Mouse (Mus musculus) thymus, adult 2 months (tissue): ENCODE measurements around the gene Gm20503. TPM values are rescaled to one million over a fixed set of nuclear protein-coding genes. Genes with fewer than 3 reads are reported as not detected.
A peak's percentile ranks its signal among the peaks of the same experiment; 100 is the strongest.

Experiments used
- DNase-seq: peaks from one replicate; pipeline ENCODE4 v3.0.0; 2021
- H3K27ac ChIP-seq: fragments of 200-500 bp; 2 replicates; pipeline ENCODE4 v1.5.1; 2012; ENCODE audit warnings: low read length, control low read depth; ENCODE audit not compliant: control insufficient read depth, insufficient read depth
- H3K27me3 ChIP-seq: fragments of 200-500 bp; 2 replicates; pipeline ENCODE4 v1.6.1; 2012; ENCODE audit warnings: mild to moderate bottlenecking, low read length, moderate library complexity, mixed read lengths; ENCODE audit not compliant: control insufficient read depth, insufficient read depth
- H3K36me3 ChIP-seq: fragments of 200-500 bp; 2 replicates; pipeline ENCODE4 v1.6.1; 2012; ENCODE audit warnings: mild to moderate bottlenecking, low read length, moderate library complexity; ENCODE audit not compliant: control insufficient read depth, insufficient read depth
- H3K4me1 ChIP-seq: fragments of 200-500 bp; replicated peaks from 2 replicates; pipeline ENCODE4 v1.6.1; 2012; ENCODE audit warnings: low read length; ENCODE audit not compliant: control insufficient read depth, insufficient read depth
- H3K4me3 ChIP-seq: fragments of 200-500 bp; 2 replicates; pipeline ENCODE4 v1.5.1; 2012; ENCODE audit warnings: mild to moderate bottlenecking, low read length, control low read depth, moderate library complexity; ENCODE audit not compliant: control insufficient read depth, insufficient read depth
- CTCF ChIP-seq: fragments of 200-500 bp; IDR thresholded peaks from 2 replicates; pipeline ENCODE4 v1.5.1; 2012; ENCODE audit warnings: mild to moderate bottlenecking, control low read depth, low read length, moderate library complexity, borderline replicate concordance; ENCODE audit not compliant: control insufficient read depth, poor library complexity, insufficient read depth; ENCODE audit errors: extremely low read depth
- POLR2A ChIP-seq: fragments of 200-500 bp; IDR thresholded peaks from 2 replicates; pipeline ENCODE4 v1.6.1; 2012; ENCODE audit warnings: mild to moderate bottlenecking, low read length, control low read depth, moderate library complexity; ENCODE audit not compliant: control insufficient read depth, poor library complexity, insufficient read depth; ENCODE audit errors: extremely low read depth
- WGBS: fragments of 180-500 bp; shearing (Covaris S2); methylation state at CpG from one replicate; pipeline ENCODE4 v1.1.7; 2018; 5-methylcytosine and 5-hydroxymethylcytosine counted together
- polyA plus RNA-seq: library from polyadenylated mRNA; depleted of rRNA; stranded (reverse); fragments of >200 nt; gene quantifications from 2 replicates; pipeline ENCODE4 v1.2.3, GENCODE M21; 2012

Gm20503 gene
- polyA plus RNA-seq, 1 experiment: not detected

DNA sequence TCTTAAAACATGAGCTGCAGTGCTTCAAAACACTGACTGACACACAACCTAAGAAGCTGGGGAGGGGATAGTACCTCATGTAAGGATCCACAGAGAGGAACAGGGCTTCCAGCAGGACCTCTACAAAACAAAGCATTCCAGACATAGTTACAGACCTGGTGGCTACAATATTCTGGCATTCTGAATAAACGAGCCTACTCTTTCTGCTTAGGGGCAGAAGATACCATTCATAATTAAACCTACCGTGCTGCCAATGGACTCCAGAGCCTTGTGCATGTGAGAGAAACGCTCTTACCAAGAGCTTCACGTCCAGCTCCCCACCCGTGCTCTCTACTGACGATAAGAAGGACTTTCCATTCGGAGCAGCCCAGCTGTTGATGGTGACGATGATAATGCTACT, 20.2 kb upstream of the Gm20503 start:
- Histone ChIP-seq H3K4me1 (peaks cover 6% of the 10 kb centered on the region), H3K4me3 (no peak overlapping the region), H3K36me3 (no peaks in the 10 kb centered on the region), H3K27me3 (no peaks in the 10 kb centered on the region), H3K27ac (no peak overlapping the region)
- DNase-seq: no peak
- no peak for TF ChIP-seq CTCF
- 97% methylated on average over 8 of the region's 8 CpGs for WGBS

- DNase-seq: peak; percentile 84
- no peak for TF ChIP-seq CTCF
- no peak for TF ChIP-seq POLR2A
- H3K4me1 ChIP-seq: peaks cover 6% of the 10 kb centered on the region
- H3K4me3 ChIP-seq: no peak overlapping the region
- no peaks in the 10 kb centered on the region for H3K36me3 ChIP-seq
- no peak overlapping the region for H3K27ac ChIP-seq
- H3K27me3 ChIP-seq: no peaks in the 10 kb centered on the region
- WGBS: 15% methylated on average over 7 of the region's 7 CpGs
These were observed 17.8 kb upstream of the Gm20503 start for GRCm38 (mm10) chr4:58985157-58985648.

- TF ChIP-seq POLR2A (0 out of 2 replicates have a peak, but pooled peaks have one; percentile 28), CTCF (no peak)
- Histone ChIP-seq H3K27me3 (no peaks in the 10 kb centered on the region), H3K27ac (no peak within 1 kb of the TSS), H3K36me3 (no peaks in the 10 kb centered on the region), H3K4me3 (peak within 1 kb of the TSS; percentile 99), H3K4me1 (peaks cover 6% of the 10 kb centered on the region)
- peak; percentile 85 for DNase-seq
- 3% methylated on average over 28 of the region's 28 CpGs for WGBS
These were observed 16.3 kb upstream of the Gm20503 start, which contains the start of gene Ptgr1 for GRCm38 (mm10) chr4:58986540-58987190. TSS of gene Ptgr1 (minus strand) at chr4:58987119.

DNA sequence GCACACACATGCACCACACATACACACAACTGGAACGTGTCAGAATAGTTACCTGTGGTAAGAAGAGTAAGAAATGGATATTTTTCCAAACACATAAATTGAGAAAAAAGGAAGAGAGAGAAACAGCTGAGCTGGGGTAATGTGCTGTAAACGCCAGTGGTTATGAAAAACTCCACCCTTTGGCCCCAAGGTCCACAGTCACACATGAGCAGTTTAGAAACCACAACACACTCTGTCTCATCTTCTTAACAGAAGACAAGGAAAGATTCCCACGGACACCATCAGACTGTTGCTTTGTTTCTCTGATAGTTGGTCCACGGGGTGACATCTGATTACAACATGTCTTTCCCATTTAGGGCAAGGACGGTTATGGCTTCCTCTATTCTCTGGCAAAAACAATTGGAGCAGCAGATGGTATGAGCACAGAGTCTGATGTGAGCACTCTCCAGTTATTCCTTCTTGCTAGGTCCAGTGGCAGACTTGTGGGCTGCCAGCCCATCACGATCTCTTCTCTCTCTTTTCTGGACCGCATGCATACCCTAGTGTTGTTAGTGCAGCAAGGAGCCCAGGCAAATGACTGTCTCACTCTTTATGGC, 13.6 kb upstream of the Gm20503 start:
- TF ChIP-seq CTCF: no peak
- TF ChIP-seq POLR2A: no peak
- peaks cover 6% of the 10 kb centered on the region for H3K4me1 ChIP-seq
- 50% methylated on average over 7 of the region's 7 CpGs for WGBS
- no peaks in the 10 kb centered on the region for H3K27me3 ChIP-seq
- H3K4me3 ChIP-seq: no peak overlapping the region
- H3K27ac ChIP-seq: no peak overlapping the region
- DNase-seq: no peak
- no peaks in the 10 kb centered on the region for H3K36me3 ChIP-seq

DNA sequence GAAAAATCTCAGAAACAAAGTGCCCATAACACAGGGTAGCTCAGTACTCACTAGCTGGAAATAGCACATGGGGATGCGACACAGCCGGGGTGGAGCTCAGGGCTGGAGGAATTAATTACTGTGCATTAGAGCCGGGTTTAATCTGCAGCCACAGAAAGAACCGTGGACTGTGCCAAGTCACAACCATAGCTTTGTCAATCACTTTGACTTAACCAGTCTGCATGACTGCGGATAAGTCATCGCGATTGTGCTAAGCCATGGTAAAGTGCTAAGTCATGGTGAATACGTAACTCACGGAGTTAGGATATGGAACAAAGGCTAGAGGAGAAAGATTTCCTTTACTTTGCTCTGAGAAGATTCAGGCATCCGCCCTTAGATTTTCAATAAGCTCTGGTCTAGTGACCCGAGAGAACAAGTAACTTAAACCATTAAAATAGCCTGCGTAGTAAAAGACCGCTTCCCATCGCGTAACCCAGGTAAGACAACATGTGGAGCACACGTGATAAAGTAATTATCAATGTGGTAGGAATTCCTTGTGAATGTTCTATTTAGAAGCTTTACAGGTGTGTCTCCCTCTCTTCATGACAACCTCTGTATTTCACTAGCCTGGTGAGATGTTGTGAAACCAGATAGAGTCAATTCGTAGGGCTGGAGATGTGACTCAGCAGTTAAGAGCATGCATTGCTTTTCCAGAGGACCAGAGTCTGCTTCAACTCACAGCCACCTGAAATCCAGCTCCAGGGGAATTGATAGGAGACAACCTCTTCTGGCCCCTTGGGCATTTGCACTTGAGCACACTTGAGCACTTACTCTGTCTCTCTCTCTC, 12.2 kb upstream of the Gm20503 start:
- H3K27me3 ChIP-seq: no peaks in the 10 kb centered on the region
- no peaks in the 10 kb centered on the region for H3K36me3 ChIP-seq
- no peak overlapping the region for H3K4me3 ChIP-seq
- no peak overlapping the region for H3K27ac ChIP-seq
- 91% methylated on average over 17 of the region's 17 CpGs for WGBS
- H3K4me1 ChIP-seq: peaks cover 6% of the 10 kb centered on the region
- TF ChIP-seq POLR2A (no peak), CTCF (no peak)
- DNase-seq: no peak

GRCm38 (mm10) chr4:58992195-58992594, 10.8 kb upstream of the Gm20503 start:
- H3K36me3 ChIP-seq: no peaks in the 10 kb centered on the region
- H3K27me3 ChIP-seq: no peaks in the 10 kb centered on the region
- no peak overlapping the region for H3K27ac ChIP-seq
- no peak for TF ChIP-seq POLR2A
- TF ChIP-seq CTCF: no peak
- DNase-seq: no peak
- 93% methylated on average over 5 of the region's 5 CpGs for WGBS
- H3K4me1 ChIP-seq: no peaks in the 10 kb centered on the region; the same call in 1 of the 2 replicates
- H3K4me3 ChIP-seq: no peak overlapping the region
